Mouse (Mus musculus) forebrain, embryonic 13.5 days (tissue): ENCODE results near the gene Fbxo10. TPM values are rescaled to one million over a fixed set of nuclear protein-coding genes. Genes with fewer than 3 reads are reported as not detected.

ENCODE experiments used
- ATAC-seq: fragments of 200-750 bp; cut with Nextera tagmentation; 2 replicates; pipeline ENCODE4 v1.8.0; 2017
- H3K27ac ChIP-seq: fragments of 300-500 bp; sonication (generic); 2 replicates; pipeline ENCODE4 v1.5.1; 2015; ENCODE audit warnings: inconsistent platforms, mild to moderate bottlenecking, moderate library complexity
- H3K27me3 ChIP-seq: fragments of 300-500 bp; sonication (generic); 2 replicates; pipeline ENCODE4 v1.6.1; 2015; ENCODE audit warnings: mild to moderate bottlenecking, inconsistent platforms
- H3K36me3 ChIP-seq: fragments of 300-500 bp; sonication (generic); 2 replicates; pipeline ENCODE4 v1.6.1; 2015; ENCODE audit warnings: mild to moderate bottlenecking, inconsistent platforms; ENCODE audit not compliant: poor library complexity, severe bottlenecking
- H3K4me1 ChIP-seq: fragments of 300-500 bp; sonication (generic); 2 replicates; pipeline ENCODE4 v1.6.1; 2015; ENCODE audit warnings: inconsistent platforms
- H3K4me2 ChIP-seq: fragments of 300-500 bp; sonication (generic); 2 replicates; pipeline ENCODE4 v1.6.1; 2015; ENCODE audit warnings: inconsistent platforms, mild to moderate bottlenecking, moderate library complexity
- H3K4me3 ChIP-seq: fragments of 300-500 bp; sonication (generic); 2 replicates; pipeline ENCODE4 v1.5.1; 2015; ENCODE audit warnings: mild to moderate bottlenecking, inconsistent platforms
- H3K9ac ChIP-seq: fragments of 300-500 bp; sonication (generic); 2 replicates; pipeline ENCODE4 v1.6.1; 2015; ENCODE audit warnings: mild to moderate bottlenecking, inconsistent platforms
- H3K9me3 ChIP-seq: fragments of 300-500 bp; sonication (generic); replicated peaks from 2 replicates; pipeline ENCODE4 v1.6.1; 2016; ENCODE audit warnings: inconsistent platforms
- WGBS: fragments of 180-500 bp; shearing (Covaris S2); methylation state at CpG from one replicate; pipeline ENCODE4 v1.1.7; 2015; 5-methylcytosine and 5-hydroxymethylcytosine counted together
- polyA plus RNA-seq: library from polyadenylated mRNA; unstranded; fragments of >200 nt; fragmentation: Nextera tagmentation; extraction: Ambion mirVana; gene quantifications from 2 replicates; pipeline ENCODE4 v1.2.1, GENCODE M21; 2015

Fbxo10 gene
- 14.2 and 16.4 TPM in 2 replicates for polyA plus RNA-seq

- H3K4me1 ChIP-seq: peaks cover 23% of the 10 kb centered on the region
- no peaks in the 10 kb centered on the region for H3K27me3 ChIP-seq
- H3K27ac ChIP-seq: peak within 1 kb of the TSS; percentile 79
- ATAC-seq: peak; percentile 93
- H3K4me2 ChIP-seq: peak within 1 kb of the TSS; percentile 73
- H3K9ac ChIP-seq: peak within 1 kb of the TSS; percentile 95
- WGBS: under 1% methylated on average over 72 of the region's 77 CpGs
- peak within 1 kb of the TSS; percentile 92 for H3K4me3 ChIP-seq
- no peaks in the 10 kb centered on the region for H3K36me3 ChIP-seq
- H3K9me3 ChIP-seq: no peaks in the 10 kb centered on the region
Observed at GRCm38 (mm10) chr4:45084021-45084894, at the start of gene Fbxo10. TSS of gene Fbxo10 (minus strand) at chr4:45084604.

DNA sequence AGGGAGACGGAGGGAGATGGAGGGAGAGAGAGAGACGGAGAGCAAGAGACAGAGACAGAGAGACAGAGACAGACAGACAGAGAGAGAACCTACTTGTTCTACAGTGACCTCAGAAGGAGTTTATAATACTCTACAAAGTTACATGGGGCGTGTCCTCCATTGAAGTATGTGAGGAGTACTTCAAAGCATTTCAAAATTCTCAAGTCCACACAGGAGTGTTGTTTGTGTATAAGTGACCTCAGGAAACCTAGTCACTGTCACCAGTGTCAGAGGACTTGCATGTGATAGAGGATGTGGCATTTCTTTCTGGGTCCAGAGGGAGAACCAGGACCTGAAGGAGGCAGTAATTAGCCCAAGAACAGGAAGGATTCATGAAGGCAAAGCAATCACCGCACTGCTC lies 46.6 kb upstream of the Fbxo10 start:
- H3K9ac ChIP-seq: no peak overlapping the region
- no peak overlapping the region for H3K4me2 ChIP-seq
- H3K27me3 ChIP-seq: no peaks in the 10 kb centered on the region; the same call in 1 of the 2 replicates
- no peaks in the 10 kb centered on the region for H3K9me3 ChIP-seq
- H3K27ac ChIP-seq: no peak overlapping the region
- H3K4me3 ChIP-seq: no peak overlapping the region
- WGBS: 84% methylated on average over 4 of the region's 4 CpGs
- H3K4me1 ChIP-seq: no peaks in the 10 kb centered on the region
- H3K36me3 ChIP-seq: no peaks in the 10 kb centered on the region
- ATAC-seq: no peak

GRCm38 (mm10) chr4:45121311-45121710 lies 36.9 kb upstream of the Fbxo10 start:
- Histone ChIP-seq H3K36me3 (no peaks in the 10 kb centered on the region), H3K4me3 (no peak overlapping the region), H3K4me2 (no peak overlapping the region), H3K27me3 (no peaks in the 10 kb centered on the region), H3K27ac (no peak overlapping the region), H3K9ac (no peak overlapping the region), H3K4me1 (no peaks in the 10 kb centered on the region), H3K9me3 (no peaks in the 10 kb centered on the region)
- 89% methylated on average over 11 of the region's 11 CpGs for WGBS
- no peak for ATAC-seq

- H3K27me3 ChIP-seq: 0 out of 2 replicates have a peak, but pooled peaks cover 3% of the 10 kb centered on the region
- H3K36me3 ChIP-seq: peaks cover 18% of the 10 kb centered on the region
- ATAC-seq: 0 out of 2 replicates have a peak, but pooled peaks have one; percentile 11
- no peak overlapping the region for H3K27ac ChIP-seq
- H3K4me1 ChIP-seq: peaks cover 15% of the 10 kb centered on the region
- H3K4me2 ChIP-seq: peak overlapping the region; percentile 85
- H3K4me3 ChIP-seq: peak overlapping the region; percentile 88; the same call in 1 of the 2 replicates
- 70% methylated on average over 8 of the region's 8 CpGs for WGBS
- no peaks in the 10 kb centered on the region for H3K9me3 ChIP-seq
- no peak overlapping the region for H3K9ac ChIP-seq
Observed at GRCm38 (mm10) chr4:45108456-45109110, 24.2 kb upstream of the Fbxo10 start.

- Histone ChIP-seq H3K27me3 (0 out of 2 replicates have a peak, but pooled peaks cover 1% of the 10 kb centered on the region), H3K27ac (no peak within 1 kb of the TSS), H3K4me3 (peak within 1 kb of the TSS; percentile 88), H3K9ac (peak within 1 kb of the TSS; percentile 93), H3K4me1 (peaks cover 15% of the 10 kb centered on the region), H3K4me2 (peak within 1 kb of the TSS; percentile 85), H3K36me3 (peaks cover 18% of the 10 kb centered on the region), H3K9me3 (no peaks in the 10 kb centered on the region)
- ATAC-seq: peak; percentile 97
- WGBS: under 1% methylated on average over 39 of the region's 39 CpGs
Observed at GRCm38 (mm10) chr4:45107601-45108277, 23.3 kb upstream of the Fbxo10 start, which contains the start of gene Tomm5. TSS of gene Tomm5 (minus strand) at chr4:45108114.

GRCm38 (mm10) chr4:45107066-45107465 lies 22.7 kb upstream of the Fbxo10 start:
- peak overlapping the region; percentile 93 for H3K9ac ChIP-seq
- no peak for ATAC-seq
- peak overlapping the region; percentile 88 for H3K4me3 ChIP-seq
- no peaks in the 10 kb centered on the region for H3K9me3 ChIP-seq
- WGBS: 6% methylated on average over 4 of the region's 4 CpGs
- peaks cover 25% of the 10 kb centered on the region for H3K36me3 ChIP-seq
- H3K27me3 ChIP-seq: no peaks in the 10 kb centered on the region
- H3K4me1 ChIP-seq: peaks cover 15% of the 10 kb centered on the region
- H3K4me2 ChIP-seq: peak overlapping the region; percentile 85
- H3K27ac ChIP-seq: no peak overlapping the region

GRCm38 (mm10) chr4:45106409-45106808 lies 22.0 kb upstream of the Fbxo10 start:
- Histone ChIP-seq H3K36me3 (peaks cover 31% of the 10 kb centered on the region), H3K4me1 (peaks cover 15% of the 10 kb centered on the region), H3K4me3 (0 out of 2 replicates have a peak overlapping the region, but pooled peaks have one; percentile 88), H3K9me3 (no peaks in the 10 kb centered on the region), H3K4me2 (peak overlapping the region; percentile 85), H3K9ac (no peak overlapping the region), H3K27me3 (no peaks in the 10 kb centered on the region), H3K27ac (no peak overlapping the region)
- 70% methylated on average over 5 of the region's 5 CpGs for WGBS
- no peak for ATAC-seq

DNA sequence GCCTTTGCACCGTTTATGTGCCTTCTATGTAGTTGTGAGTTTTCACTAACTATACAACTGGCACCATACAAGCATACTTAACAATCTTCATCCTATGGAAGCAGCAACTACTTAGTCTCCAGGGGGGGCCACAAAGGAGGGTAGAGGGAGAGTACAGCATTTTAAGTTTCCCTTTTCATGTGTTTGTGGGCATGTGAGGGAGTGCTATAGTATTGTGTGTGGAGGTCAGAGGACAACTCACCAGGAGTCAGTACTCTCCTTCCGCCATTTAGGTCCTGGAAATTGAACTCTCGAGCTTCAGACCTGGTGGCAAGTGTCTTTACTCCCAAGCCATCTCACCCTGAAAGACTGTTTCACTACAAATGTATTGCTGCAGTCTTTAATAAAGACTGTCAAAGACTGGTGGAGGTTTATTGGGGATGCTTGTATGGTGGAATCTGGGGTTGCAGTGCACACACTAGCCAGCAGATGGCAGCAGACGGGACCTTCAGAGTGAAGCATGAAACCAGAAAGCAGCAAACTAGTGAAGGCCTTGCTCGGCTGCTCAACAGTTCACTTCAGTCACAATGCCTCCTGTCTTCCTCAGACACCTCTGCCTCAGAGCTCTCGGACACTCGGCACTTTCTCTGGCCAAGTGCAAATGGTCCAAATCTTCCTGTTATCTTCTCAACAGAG lies 12.9 kb upstream of the Fbxo10 start:
- H3K4me3 ChIP-seq: no peak overlapping the region
- no peaks in the 10 kb centered on the region for H3K4me1 ChIP-seq
- ATAC-seq: peak; percentile 50; the same call in 1 of the 2 replicates
- 26% methylated on average over 7 of the region's 7 CpGs for WGBS
- no peaks in the 10 kb centered on the region for H3K9me3 ChIP-seq
- H3K4me2 ChIP-seq: no peak overlapping the region
- H3K27me3 ChIP-seq: no peaks in the 10 kb centered on the region
- no peak overlapping the region for H3K27ac ChIP-seq
- peaks cover 9% of the 10 kb centered on the region; the same call in 1 of the 2 replicates for H3K36me3 ChIP-seq
- H3K9ac ChIP-seq: no peak overlapping the region

GRCm38 (mm10) chr4:45084895-45085290 lies 489 bp upstream of the Fbxo10 start:
- no peak for ATAC-seq
- H3K9ac ChIP-seq: peak overlapping the region; percentile 95; the same call in 1 of the 2 replicates
- no peaks in the 10 kb centered on the region for H3K9me3 ChIP-seq
- 43% methylated on average over 8 of the region's 8 CpGs for WGBS
- no peaks in the 10 kb centered on the region for H3K36me3 ChIP-seq
- no peaks in the 10 kb centered on the region for H3K27me3 ChIP-seq
- peaks cover 23% of the 10 kb centered on the region for H3K4me1 ChIP-seq
- H3K27ac ChIP-seq: 0 out of 2 replicates have a peak overlapping the region, but pooled peaks have one; percentile 79
- H3K4me2 ChIP-seq: peak overlapping the region; percentile 73
- peak overlapping the region; percentile 92 for H3K4me3 ChIP-seq

DNA sequence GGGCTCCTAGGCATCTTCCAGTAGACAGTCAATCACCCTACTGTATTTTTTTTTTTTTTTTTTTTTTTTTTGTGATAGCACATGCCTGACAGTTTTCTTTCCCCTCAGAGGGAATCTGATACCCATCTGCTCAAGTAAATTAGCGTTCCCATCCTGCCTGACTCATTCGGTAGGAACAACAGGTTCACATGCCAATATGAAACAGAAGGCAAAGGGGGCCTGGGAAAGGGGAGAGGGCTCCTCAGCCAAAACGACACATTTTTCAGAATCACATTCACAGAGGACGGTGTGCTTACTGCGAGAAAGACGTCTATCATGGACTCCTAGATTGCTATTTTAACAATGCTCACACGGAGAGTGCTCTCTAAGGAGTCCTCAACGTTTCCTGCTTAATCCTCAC lies 917 bp downstream of the Fbxo10 start:
- peak overlapping the region; percentile 92 for H3K4me3 ChIP-seq
- peaks cover 3% of the 10 kb centered on the region; the same call in 1 of the 2 replicates for H3K36me3 ChIP-seq
- 2% methylated on average over 8 of the region's 8 CpGs for WGBS
- H3K9me3 ChIP-seq: no peaks in the 10 kb centered on the region
- H3K27ac ChIP-seq: peak overlapping the region; percentile 79
- peak; percentile 24; the same call in 1 of the 2 replicates for ATAC-seq
- peak overlapping the region; percentile 73 for H3K4me2 ChIP-seq
- H3K4me1 ChIP-seq: peaks cover 23% of the 10 kb centered on the region
- H3K27me3 ChIP-seq: no peaks in the 10 kb centered on the region
- peak overlapping the region; percentile 95 for H3K9ac ChIP-seq

- Histone ChIP-seq H3K4me1 (peaks cover 23% of the 10 kb centered on the region), H3K27me3 (no peaks in the 10 kb centered on the region), H3K9me3 (no peaks in the 10 kb centered on the region), H3K4me2 (peak overlapping the region; percentile 73), H3K9ac (peak overlapping the region; percentile 95), H3K36me3 (peaks cover 5% of the 10 kb centered on the region), H3K27ac (peak overlapping the region; percentile 66), H3K4me3 (peak overlapping the region; percentile 92)
- 65% methylated on average over 9 of the region's 9 CpGs for WGBS
- ATAC-seq: no peak; the same call in 1 of the 2 replicates
Observed at GRCm38 (mm10) chr4:45082951-45083350, 1.5 kb downstream of the Fbxo10 start.
